Mouse (Mus musculus): ENCODE data around the gene Zp2.

The Zp2 gene

GRCm38 (mm10) chr7:120145191-120145590, at the start of gene Zp2:
Gene Zp2, minus strand, starts transcription at chr7:120145291.
- no peak for DNase-seq (ENCODE audit: low spot score)

DNA sequence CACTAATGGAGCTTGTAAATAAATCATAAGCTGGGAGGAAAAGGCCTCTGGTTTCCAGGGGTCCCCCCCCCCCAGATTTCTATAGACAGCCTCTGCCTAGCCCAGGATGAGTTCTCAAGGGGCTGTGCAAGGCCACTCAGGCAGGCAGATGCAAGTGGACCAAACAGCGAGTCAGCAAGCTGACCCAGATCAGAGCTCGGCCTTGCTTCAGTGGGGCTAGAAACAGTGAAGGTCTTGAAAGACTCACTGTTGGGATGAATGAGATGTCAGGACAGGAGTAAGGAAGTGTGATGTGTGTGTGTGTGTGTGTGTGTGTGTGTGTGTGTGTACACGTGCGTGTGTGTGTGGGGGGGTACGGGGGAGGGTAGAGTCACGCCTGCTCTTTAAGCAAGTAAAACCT, 47.7 kb upstream of the Zp2 start:
- DNase-seq (ENCODE audit: low spot score) = no peak

DNA sequence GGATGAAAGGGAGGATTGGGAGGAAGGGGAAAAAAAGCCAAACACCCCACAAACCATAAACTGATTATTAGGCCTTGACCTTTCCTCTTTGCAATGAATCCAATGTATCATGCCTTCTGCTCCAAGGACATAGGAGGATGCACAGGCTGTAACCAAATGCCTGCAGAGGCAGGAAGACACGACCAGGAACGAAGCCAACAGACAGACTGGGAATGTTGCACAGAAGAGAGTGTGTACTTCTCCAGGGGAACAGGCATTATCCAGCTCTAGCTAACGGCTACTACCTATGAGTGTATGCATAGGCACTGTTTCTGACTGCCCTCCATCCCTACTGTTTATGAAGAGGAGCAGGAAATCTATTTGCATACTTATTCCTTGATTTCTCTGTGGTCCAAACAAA, 47.1 kb upstream of the Zp2 start:
- no peak for DNase-seq (ENCODE audit: low spot score)

GRCm38 (mm10) chr7:120190150-120190665, 45.1 kb upstream of the Zp2 start:
- DNase-seq (ENCODE audit: low spot score) = no peak

GRCm38 (mm10) chr7:120189369-120190149, 44.5 kb upstream of the Zp2 start:
- DNase-seq (ENCODE audit: low spot score) = no peak

GRCm38 (mm10) chr7:120188946-120189345, 43.9 kb upstream of the Zp2 start:
- no peak for DNase-seq (ENCODE audit: low spot score)

- no peak for DNase-seq (ENCODE audit: low spot score)
Measured at GRCm38 (mm10) chr7:120182891-120183290, 37.8 kb upstream of the Zp2 start.

DNA sequence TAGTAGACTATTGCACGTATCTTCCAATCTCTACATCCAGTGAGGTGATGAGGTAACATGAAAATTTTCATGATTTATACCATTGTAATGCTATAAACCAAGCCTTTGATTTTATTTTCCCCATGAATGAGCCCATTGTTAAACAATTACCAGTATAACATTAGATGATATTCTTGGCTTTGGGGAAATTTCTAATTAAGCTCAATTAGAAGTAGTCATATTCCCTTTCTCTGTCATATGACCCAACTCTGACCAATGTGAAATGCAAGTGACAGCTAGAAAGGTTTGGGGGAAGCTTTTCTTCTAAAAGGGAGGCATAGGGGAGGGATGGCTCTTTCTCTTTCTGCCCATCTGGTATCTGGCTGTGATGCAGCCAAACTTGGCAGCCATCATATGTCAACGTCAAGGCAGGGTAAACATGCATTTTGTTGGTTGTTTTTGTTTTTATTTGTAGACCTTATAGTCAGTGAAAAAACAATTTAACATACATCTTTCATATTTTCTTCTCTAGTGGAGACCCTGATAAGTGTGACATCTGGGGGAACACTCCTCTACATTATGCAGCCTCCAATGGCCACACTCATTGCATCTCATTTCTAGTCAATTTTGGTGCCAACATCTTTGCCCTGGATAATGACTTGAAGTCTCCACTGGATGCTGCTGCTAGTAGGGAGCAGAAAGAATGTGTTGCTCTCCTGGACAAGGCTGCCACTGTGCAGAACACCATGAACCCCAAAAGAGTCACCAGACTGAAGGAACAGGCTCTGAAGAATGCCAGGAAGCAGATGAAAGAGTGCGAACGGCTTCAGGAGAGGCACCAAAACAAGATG, 36.5 kb upstream of the Zp2 start:
- DNase-seq (ENCODE audit: low spot score) = no peak

DNA sequence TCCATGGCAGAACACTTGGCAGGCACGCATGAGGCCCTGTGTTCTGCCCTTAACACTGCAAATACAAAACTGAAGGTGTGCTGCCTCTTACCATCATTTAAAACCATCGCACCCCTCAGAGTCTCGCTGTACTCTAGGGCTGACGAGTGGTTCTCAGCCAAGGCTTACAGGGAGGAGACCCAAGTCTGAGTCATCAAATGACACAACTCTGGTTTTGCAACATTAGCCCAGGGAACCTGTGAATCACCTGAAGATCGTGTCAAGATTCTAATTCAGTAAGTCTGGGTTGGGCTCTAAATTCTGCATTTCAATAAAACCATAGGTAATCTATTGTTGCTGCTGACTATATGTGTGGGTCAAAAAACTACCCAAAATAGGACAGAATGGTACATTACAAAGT, 35.5 kb upstream of the Zp2 start:
- no peak for DNase-seq (ENCODE audit: low spot score)

DNA sequence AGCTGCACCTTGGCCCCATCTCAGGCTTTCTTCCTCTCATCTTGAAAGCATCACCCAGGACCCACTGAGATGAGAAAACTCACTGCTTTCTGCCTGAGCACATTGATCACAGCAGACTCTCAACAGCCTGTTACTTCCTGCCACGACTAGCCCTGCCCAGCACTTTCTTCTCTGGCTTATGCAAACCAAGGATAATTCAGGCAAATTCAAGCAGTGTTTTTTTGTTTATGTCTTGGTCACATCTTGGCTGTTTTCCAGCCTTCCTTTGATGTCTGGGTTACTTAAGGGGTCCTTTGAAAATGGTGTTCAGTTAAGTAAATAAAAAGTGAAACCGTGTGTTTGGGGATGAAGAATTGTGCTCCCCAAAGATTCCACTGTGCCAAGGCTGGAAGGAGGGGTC, 33.8 kb upstream of the Zp2 start:
- no peak for DNase-seq (ENCODE audit: low spot score)

GRCm38 (mm10) chr7:120177611-120178010, 32.5 kb upstream of the Zp2 start:
- DNase-seq (ENCODE audit: low spot score) = no peak

DNA sequence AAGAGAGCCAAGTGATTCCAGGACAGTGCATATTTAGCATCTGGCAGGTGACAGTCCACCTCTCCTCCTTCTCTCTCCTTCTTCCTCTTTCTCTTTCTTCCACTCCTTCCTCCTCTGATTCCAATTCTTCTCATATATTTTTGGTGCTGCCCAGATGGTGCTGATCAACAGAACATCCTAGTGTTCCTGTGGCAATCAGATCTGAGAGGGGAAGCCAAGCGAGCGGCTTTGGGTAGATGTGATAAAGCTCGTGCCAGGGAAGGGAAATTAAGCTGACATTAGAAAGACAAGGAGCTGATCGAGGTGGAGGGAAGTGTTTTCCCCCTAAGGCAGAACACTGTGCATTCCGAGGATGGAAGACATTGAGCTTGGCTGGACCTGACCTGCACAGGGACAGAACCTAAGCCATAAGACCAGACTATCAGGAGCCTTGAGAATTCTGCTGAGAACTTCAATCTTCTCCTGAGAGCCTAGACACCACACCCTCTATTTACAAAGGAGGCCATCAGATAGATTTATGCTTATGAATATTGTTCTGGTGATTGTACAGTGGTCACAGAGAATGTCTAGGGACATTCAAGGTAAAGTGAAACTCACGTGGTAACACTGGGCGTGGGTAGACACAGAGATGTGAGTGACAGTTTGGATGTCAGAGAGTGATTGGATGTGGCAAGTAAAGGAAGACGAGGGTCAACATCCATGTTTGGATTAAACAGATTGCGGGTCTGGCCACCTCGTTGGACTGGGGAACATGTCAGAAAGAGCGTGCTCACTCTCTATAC, 29.8 kb upstream of the Zp2 start:
- DNase-seq (ENCODE audit: low spot score) = no peak

DNA sequence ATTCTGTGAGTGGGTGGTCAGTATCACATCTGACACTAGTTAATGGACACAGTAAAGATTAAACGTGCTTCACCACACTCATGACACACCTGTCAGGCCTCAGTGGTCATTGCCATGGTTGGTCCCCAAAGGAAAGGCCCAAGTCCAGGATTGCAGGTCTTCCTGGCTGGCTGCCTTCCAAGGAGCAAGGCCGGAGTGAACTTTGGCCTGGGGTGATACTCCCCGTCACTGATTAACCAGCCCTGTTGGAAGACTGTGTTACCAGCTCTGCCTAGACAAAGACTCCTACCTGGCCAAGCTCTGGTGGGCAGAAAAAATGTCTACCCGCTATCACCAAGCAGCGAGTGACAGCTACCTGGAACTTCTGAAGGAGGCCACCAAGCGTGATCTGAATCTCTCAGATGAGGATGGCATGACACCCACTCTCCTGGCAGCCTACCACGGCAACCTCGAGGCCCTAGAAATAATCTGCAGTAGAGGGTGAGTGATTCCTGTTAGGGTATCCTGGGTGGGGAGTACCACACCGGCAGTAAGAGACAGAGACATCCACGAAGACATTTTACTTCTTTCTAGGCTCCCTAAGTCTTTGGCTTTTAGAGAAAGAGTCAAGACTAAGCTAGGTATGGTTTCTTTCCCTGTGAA, 28.6 kb upstream of the Zp2 start, which contains the start of gene Anks4b:
TSS of gene Anks4b (plus strand) at position 256 of the 642 bp plus-strand sequence.
- DNase-seq (ENCODE audit: low spot score) = peak; percentile 8

DNA sequence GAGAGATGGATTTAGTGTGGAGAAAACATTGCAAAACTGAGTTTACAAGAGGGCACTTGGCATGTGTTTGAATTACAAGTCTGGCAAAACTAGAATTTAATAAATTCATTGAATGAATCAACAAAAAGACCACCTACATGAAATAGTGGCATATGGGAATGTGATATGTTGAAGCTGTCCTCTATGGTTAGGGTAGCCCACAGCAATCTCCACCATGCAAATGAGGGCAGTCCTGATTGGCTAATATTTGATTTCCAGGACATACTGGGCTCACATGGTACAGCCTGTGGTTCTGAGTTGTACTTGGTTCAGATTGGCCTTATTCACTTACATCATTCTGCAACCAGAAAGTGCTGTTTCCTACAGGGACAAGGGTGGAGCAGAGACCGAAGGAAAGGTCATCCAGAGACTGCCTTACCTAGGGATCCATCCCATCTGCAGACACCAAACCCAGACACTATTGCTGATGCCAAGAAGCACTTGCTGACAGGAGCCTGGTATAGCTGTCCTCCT, 27.2 kb upstream of the Zp2 start:
- DNase-seq (ENCODE audit: low spot score) = no peak

DNA sequence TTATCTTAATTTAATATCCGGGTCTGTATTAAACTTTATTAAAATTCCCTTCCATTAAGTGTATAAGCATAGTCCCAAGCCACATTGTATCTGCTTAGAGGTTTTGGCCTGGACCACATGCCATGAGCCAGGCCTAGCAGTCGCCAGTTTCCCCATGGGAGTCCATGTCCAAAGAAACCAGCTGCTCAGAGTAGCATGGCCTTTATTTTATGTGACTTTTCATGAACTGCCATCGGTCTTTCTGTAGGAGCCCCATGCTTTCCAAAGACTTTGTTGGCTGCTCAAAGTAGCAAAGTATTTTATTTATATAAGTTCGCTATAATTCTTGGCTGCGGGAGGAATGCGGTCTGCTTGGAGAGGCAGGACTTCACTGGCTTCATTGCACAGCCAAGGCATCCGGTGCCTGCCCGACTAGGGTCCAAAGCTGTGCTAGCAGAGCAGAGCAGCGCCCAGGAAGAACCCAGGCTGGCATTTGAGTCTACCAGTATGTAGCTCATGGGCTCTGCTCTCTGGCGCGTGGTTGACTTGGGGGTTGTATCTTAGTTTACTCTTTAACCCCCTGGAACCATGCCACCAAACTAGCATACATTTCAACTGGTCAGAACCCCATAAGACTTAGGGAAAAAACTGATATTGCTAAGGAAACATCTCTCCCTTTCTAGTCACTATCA, 18.6 kb upstream of the Zp2 start:
- no peak for DNase-seq (ENCODE audit: low spot score)

DNA sequence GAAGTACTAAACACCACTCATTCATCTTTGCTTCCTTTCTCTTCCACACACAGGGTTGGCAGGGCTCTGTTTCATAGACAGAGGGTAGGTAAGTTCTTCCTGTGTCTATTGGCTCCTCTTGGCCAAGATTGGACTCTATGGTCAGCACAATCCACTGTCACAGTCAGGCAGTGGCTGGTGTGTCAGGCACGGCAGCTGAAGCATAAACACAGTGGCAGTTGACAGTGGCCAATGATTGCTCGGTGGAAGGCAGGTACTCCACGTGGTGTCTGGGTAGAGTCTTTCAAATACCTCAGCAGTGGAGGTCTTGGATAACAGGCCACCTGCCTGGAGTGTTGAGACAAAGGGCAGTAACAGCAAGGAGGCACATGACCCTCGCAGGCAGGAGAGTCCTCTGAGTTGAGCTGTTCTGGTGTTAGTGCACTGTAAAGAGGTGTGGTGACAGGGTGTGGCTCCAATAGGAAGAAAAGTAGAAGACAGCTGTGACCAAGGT, 13.1 kb upstream of the Zp2 start:
- no peak for DNase-seq (ENCODE audit: low spot score)

- no peak for DNase-seq (ENCODE audit: low spot score)
Measured at GRCm38 (mm10) chr7:120157575-120158061, 12.5 kb upstream of the Zp2 start.

DNA sequence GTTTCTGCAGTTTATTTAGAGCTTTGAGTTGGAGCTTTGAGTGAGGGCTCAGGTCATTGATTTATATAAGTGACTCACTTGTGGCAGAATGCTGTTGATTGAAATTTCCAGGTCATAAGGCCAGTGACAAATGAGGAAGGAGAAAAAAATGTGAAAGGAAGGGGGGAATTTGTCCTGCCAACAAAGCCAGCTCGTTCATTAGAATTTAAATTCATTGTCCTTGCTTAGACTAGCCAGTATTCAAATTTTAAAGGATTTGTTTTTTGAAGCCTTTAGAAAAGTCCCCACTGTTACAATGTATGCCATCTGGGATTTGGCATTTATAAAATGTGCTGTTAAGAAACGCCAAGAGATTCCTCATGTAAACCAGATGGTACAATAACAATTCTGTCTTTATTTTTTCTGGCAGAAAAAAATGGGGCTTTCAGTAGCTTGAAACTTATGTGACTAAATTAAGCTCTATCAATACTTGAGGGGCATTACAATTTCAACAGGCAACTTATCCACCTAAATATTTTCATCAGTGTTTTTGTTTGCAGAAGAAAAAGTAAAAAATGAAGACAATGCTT, 11.8 kb upstream of the Zp2 start:
- DNase-seq (ENCODE audit: low spot score) = no peak

DNA sequence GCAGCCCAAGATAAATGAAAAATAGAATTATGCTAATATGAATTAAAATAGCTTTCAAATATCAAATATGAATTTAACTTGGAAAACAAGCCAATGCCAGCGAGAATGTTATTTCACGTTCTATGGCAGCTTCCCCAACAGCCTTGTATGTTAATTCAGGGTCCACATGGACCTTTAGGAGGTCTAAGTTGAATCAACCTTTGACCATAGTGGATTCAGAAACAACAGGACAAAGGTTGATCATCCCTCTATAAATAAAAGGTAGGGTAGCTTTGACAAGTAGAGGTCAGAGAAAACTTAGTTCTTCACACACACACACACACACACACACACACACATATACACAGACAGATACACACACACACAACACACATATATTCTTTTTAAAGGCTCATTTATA, 5.8 kb upstream of the Zp2 start:
- DNase-seq (ENCODE audit: low spot score) = no peak

- DNase-seq (ENCODE audit: low spot score) = no peak
Measured at GRCm38 (mm10) chr7:120150257-120150656, 5.2 kb upstream of the Zp2 start.

All from urinary bladder, postnatal 14 days (tissue).